ENCODE assay signal across 8 mouse cellular contexts in the genomic region with DNA sequence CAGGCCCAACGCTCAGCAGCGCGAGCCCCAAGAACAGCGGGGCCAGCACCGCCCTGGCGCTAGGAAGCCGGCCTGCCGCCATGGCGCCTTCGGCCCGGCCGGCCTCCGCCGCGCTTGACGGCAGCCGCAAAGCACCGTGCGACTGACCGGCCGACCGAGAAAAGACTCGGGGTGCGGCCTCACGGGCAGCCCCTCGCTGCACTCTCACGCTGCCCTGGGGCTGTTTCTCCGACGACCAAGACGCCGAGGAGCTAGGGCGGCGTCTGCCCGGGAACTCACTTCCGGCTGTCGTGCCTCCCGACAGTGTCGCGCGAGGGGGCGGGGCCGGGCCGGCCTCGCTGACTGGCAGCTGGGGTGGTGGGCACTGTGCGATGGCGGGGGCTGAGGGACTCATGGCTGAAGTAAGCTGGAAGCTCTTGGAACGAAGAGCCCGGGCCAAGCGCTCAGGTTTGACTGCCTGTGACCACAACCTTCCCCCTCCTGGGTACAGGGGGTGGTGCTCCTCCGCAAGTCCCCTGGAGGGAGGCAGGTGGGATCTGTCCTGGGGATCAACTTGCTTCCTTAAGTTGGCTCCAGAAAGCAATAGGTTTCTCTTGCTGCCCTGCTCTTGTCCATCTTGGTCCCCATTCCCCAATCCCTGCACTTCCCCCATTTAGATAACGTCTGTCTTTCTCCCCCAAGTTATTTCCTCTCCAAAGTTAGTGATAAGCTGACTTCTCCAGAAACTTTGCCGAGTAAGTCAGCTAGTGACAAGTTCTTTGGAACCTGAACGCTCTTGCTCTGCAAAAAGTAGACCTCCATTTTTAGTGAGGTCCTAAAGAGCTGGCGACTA. TPM values are rescaled to one million over a fixed set of nuclear protein-coding genes. Genes with fewer than 3 reads are reported as not detected.
DNase-seq lines count a peak whose midpoint lies in the region; ATAC-seq and TF ChIP-seq lines count a peak whose summit lies in the region.

A gene (minus strand): TSS at position 265 of the 832 bp plus-strand sequence.
A gene (plus strand): TSS at position 303 of the 832 bp plus-strand sequence.

- H3K27ac ChIP-seq in bone marrow, adult 2 months (ENCODE audit: control insufficient read depth, insufficient read depth, low read depth, low read length, poor library complexity) = peak within 1 kb of the TSS; percentile 99
- peak within 1 kb of the TSS; percentile 94 for H3K27ac ChIP-seq in embryonic facial prominence, embryonic 15.5 days (replicated peaks)
- H3K27ac ChIP-seq in kidney, embryonic 14.5 days (ENCODE audit: low read depth, low read length) = peak within 1 kb of the TSS; percentile 96
- H3K27ac ChIP-seq in limb, embryonic 15.5 days = peak within 1 kb of the TSS; percentile 98

- no peaks in the 10 kb centered on the region for H3K4me1 ChIP-seq in bone marrow, adult 2 months (ENCODE audit: control insufficient read depth, insufficient read depth, low read length)
- H3K4me1 ChIP-seq in embryonic facial prominence, embryonic 15.5 days = peaks cover 12% of the 10 kb centered on the region
- H3K4me1 ChIP-seq in kidney, embryonic 14.5 days (ENCODE audit: control insufficient read depth, insufficient read depth, low read length) = no peaks in the 10 kb centered on the region
- H3K4me1 ChIP-seq in limb, embryonic 15.5 days = peaks cover 7% of the 10 kb centered on the region

- H3K4me3 ChIP-seq in bone marrow, adult 2 months (replicated peaks; ENCODE audit: control insufficient read depth, low read depth, low read length) = peak within 1 kb of the TSS; percentile 92
- peak within 1 kb of the TSS; percentile 77 for H3K4me3 ChIP-seq in embryonic facial prominence, embryonic 15.5 days (replicated peaks)
- H3K4me3 ChIP-seq in kidney, embryonic 14.5 days (ENCODE audit: low read length) = peak within 1 kb of the TSS; percentile 93
- H3K4me3 ChIP-seq in limb, embryonic 15.5 days = peak within 1 kb of the TSS; percentile 83

- peak; percentile 93 for DNase-seq in 416B (ENCODE audit: low read depth)
- peak; percentile 88 to 91 for DNase-seq in heart, adult 9 months (ENCODE audit: low spot score in 2 of 2)
- DNase-seq in monocyte, adult 2 months (ENCODE audit: low read depth in 1 of 2, low spot score in 2 of 2) = peak; percentile 61 to 83
- peak; percentile 84 to 85 for DNase-seq in spleen, postnatal 36 days (ENCODE audit: low spot score in 2 of 2)

- H3K9me3 ChIP-seq in embryonic facial prominence, embryonic 15.5 days (replicated peaks) = no peaks in the 10 kb centered on the region
- no peaks in the 10 kb centered on the region for H3K9me3 ChIP-seq in kidney, embryonic 14.5 days (ENCODE audit: control insufficient read depth, low read length)
- no peaks in the 10 kb centered on the region for H3K9me3 ChIP-seq in limb, embryonic 15.5 days

- ATAC-seq in embryonic facial prominence, embryonic 15.5 days (ENCODE audit: insufficient number of reproducible peaks, low FRiP score, low TSS enrichment, low read depth) = peak; percentile 96
- peak; percentile 98 for ATAC-seq in kidney, embryonic 14.5 days (ENCODE audit: low FRiP score, low TSS enrichment)
- ATAC-seq in limb, embryonic 15.5 days (ENCODE audit: insufficient number of reproducible peaks, low FRiP score, low TSS enrichment, low read depth) = peak; percentile 92

- peaks cover 6% of the 10 kb centered on the region; the same call in 1 of the 2 replicates for H3K36me3 ChIP-seq in embryonic facial prominence, embryonic 15.5 days
- H3K36me3 ChIP-seq in kidney, embryonic 14.5 days (ENCODE audit: control insufficient read depth, insufficient read depth, low read length) = peaks cover 7% of the 10 kb centered on the region; the same call in 1 of the 2 replicates
- H3K36me3 ChIP-seq in limb, embryonic 15.5 days = peaks cover 7% of the 10 kb centered on the region

- H3K9ac ChIP-seq in embryonic facial prominence, embryonic 15.5 days = peak within 1 kb of the TSS; percentile 56
- H3K9ac ChIP-seq in kidney, embryonic 14.5 days (ENCODE audit: low read depth, low read length) = peak within 1 kb of the TSS; percentile 90
- H3K9ac ChIP-seq in limb, embryonic 15.5 days = peak within 1 kb of the TSS; percentile 79

- peak; percentile 5; the same call in 1 of the 2 replicates for TF ChIP-seq CTCF in bone marrow, adult 2 months (IDR thresholded peaks at IDR 0.05; ENCODE audit: control insufficient read depth, insufficient read depth, low read length)

- H3K27me3 ChIP-seq in embryonic facial prominence, embryonic 15.5 days = no peaks in the 10 kb centered on the region
- H3K27me3 ChIP-seq in kidney, embryonic 14.5 days (ENCODE audit: control insufficient read depth, insufficient read depth, low read length) = no peaks in the 10 kb centered on the region
- no peaks in the 10 kb centered on the region for H3K27me3 ChIP-seq in limb, embryonic 15.5 days

- TF ChIP-seq POLR2A in bone marrow, adult 2 months (IDR thresholded peaks at IDR 0.05; ENCODE audit: borderline replicate concordance, control insufficient read depth, low read depth, low read length) = peak; percentile 81; the same call in 1 of the 2 replicates

- under 1% methylated on average over 54 of the region's 54 CpGs for WGBS in bone marrow, adult 2 months
- WGBS in embryonic facial prominence, embryonic 15.5 days = under 1% methylated on average over 54 of the region's 54 CpGs
- under 1% methylated on average over 53 of the region's 54 CpGs for WGBS in kidney, embryonic 14.5 days
- WGBS in limb, embryonic 15.5 days = under 1% methylated on average over 54 of the region's 54 CpGs

- peak within 1 kb of the TSS; percentile 73 for H3K4me2 ChIP-seq in embryonic facial prominence, embryonic 15.5 days (replicated peaks)
- peak within 1 kb of the TSS; percentile 75 for H3K4me2 ChIP-seq in kidney, embryonic 14.5 days (replicated peaks; ENCODE audit: low read depth, low read length)
- H3K4me2 ChIP-seq in limb, embryonic 15.5 days = peak within 1 kb of the TSS; percentile 67

RNA-seq across cellular contexts. Expression of the first gene that starts in this region (rescaled TPM):
- 7.2 and 10.8 TPM in 2 replicates for polyA plus RNA-seq in bone marrow, adult 2 months (2011; ENCODE audit: insufficient read depth, insufficient read length, low replicate concordance, missing spikeins)
- polyA plus RNA-seq in embryonic facial prominence, embryonic 15.5 days (2015; fragmentation: Nextera tagmentation; extraction: Ambion mirVana) = 68.3 and 71.0 TPM in 2 replicates
- polyA plus RNA-seq in kidney, embryonic 14.5 days (2014; fragmentation: Nextera tagmentation; extraction: Ambion mirVana) = 67.0 and 90.0 TPM in 2 replicates
- 67.1 and 69.0 TPM in 2 replicates for polyA plus RNA-seq in limb, embryonic 15.5 days (2015; fragmentation: Nextera tagmentation; extraction: Ambion mirVana)

RNA-seq across cellular contexts. Expression of the second gene that starts in this region (rescaled TPM):
- polyA plus RNA-seq in bone marrow, adult 2 months (2011; ENCODE audit: insufficient read depth, insufficient read length, low replicate concordance, missing spikeins) = 9.0 and 16.9 TPM in 2 replicates
- 45.8 and 54.2 TPM in 2 replicates for polyA plus RNA-seq in embryonic facial prominence, embryonic 15.5 days (2015; fragmentation: Nextera tagmentation; extraction: Ambion mirVana)
- 72.4 and 73.8 TPM in 2 replicates for polyA plus RNA-seq in kidney, embryonic 14.5 days (2014; fragmentation: Nextera tagmentation; extraction: Ambion mirVana)
- 50.1 and 50.2 TPM in 2 replicates for polyA plus RNA-seq in limb, embryonic 15.5 days (2015; fragmentation: Nextera tagmentation; extraction: Ambion mirVana)

Comparison
In these comparisons a context has a peak if more than half of its experiments do, and no peak if none do; other contexts are left out.
1. Peak in every context shown above with its lines: DNase-seq, ATAC-seq, H3K4me3 ChIP-seq and H3K27ac ChIP-seq.